Comparison of ENCODE assay signal across 18 mouse cellular contexts in the genomic region with DNA sequence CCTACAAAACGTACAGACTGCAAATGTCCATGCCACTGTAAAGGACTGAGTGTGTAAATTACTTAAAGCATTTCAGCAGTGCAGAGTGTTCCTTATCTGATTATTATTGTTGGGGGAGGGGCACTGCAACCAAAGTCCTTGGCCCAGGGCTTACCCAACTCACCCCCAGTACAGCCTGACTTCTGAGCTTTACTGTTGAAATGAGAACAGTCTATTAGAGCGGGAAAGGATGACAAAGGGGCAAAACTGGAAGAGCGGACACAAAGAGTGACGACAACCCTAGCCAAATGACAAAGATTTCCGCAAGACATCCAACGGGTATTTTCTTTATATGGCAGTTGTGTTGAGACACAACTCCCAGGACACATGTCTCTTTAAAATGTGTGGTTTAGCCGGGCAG. TPM values are rescaled to one million over a fixed set of nuclear protein-coding genes. Genes with fewer than 3 reads are reported as not detected.
DNase-seq lines count a peak whose midpoint lies in the region; ATAC-seq and TF ChIP-seq lines count a peak whose summit lies in the region.
"Had no signal": no experiment of that assay in that cellular context is flagged by ENCODE, and none has a peak within 500 bp of the region (broad histone marks: within the 10 kb centered on the region; RNA-seq: fewer than 3 reads in every experiment).

No protein-coding gene starts in this region.

- intact Hi-C loops in heart, postnatal 14 days (cut with DNase I), result no loop called here

- peak overlapping the region; percentile 76 for H3K27ac ChIP-seq in heart, embryonic 10.5 days
- no peak overlapping the region for H3K27ac ChIP-seq in limb, embryonic 13.5 days
- no peak overlapping the region for H3K27ac ChIP-seq in limb, embryonic 10.5 days
- no peak overlapping the region for H3K27ac ChIP-seq in MEL (ENCODE audit: control insufficient read depth, low read depth, low read length)
- H3K27ac ChIP-seq: embryonic facial prominence, embryonic 15.5 days; hindbrain, embryonic 12.5 days; macrophage; midbrain, embryonic 12.5 days; neural tube, embryonic 12.5 days had no signal

- H3K79me2 ChIP-seq in MEL (ENCODE audit: control insufficient read depth, insufficient read depth, low read length, poor library complexity), result peaks cover 24% of the 10 kb centered on the region

- no peak overlapping the region for H3K9ac ChIP-seq in limb, embryonic 13.5 days
- no peak overlapping the region for H3K9ac ChIP-seq in MEL (ENCODE audit: control insufficient read depth, low read depth, low read length, poor library complexity, severe bottlenecking)
- H3K9ac ChIP-seq: embryonic facial prominence, embryonic 15.5 days; forebrain, postnatal 0 days; neural tube, embryonic 12.5 days had no signal

- 64% methylated on average over 7 of the region's 7 CpGs for WGBS in heart, embryonic 10.5 days
- 86% methylated on average over 7 of the region's 7 CpGs for WGBS in limb, embryonic 13.5 days
- 79% methylated on average over 7 of the region's 7 CpGs for WGBS in limb, embryonic 10.5 days

- no peaks in the 10 kb centered on the region for H3K9me3 ChIP-seq in heart, embryonic 10.5 days
- H3K9me3 ChIP-seq in limb, embryonic 13.5 days, result no peaks in the 10 kb centered on the region
- no peaks in the 10 kb centered on the region for H3K9me3 ChIP-seq in limb, embryonic 10.5 days (replicated peaks)
- H3K9me3 ChIP-seq in E14TG2a.4 (ENCODE audit: low read length), result no peaks in the 10 kb centered on the region
- H3K9me3 ChIP-seq in MEL (replicated peaks; ENCODE audit: insufficient read depth, low read length), result no peaks in the 10 kb centered on the region
- H3K9me3 ChIP-seq: embryonic facial prominence, embryonic 15.5 days; hindbrain, embryonic 12.5 days; liver, embryonic 13.5 days; midbrain, embryonic 12.5 days; neural tube, embryonic 12.5 days had no signal

- no peak for TF ChIP-seq CTCF in E14TG2a.4 (conservative IDR thresholded peaks at IDR 0.05; ENCODE audit: low read length)
- TF ChIP-seq CTCF in MEL (IDR thresholded peaks at IDR 0.05 in 2 of 3, conservative IDR thresholded peaks at IDR 0.05 in 1 of 3; ENCODE audit: control insufficient read depth in 1 of 3, insufficient read depth in 1 of 3, low read depth in 2 of 3, low read length in 3 of 3, poor library complexity in 1 of 3, severe bottlenecking in 1 of 3), result no peak

- TF ChIP-seq RAD21 in MEL (IDR thresholded peaks at IDR 0.05; ENCODE audit: low read depth, low read length), result no peak

- H3K4me2 ChIP-seq in limb, embryonic 13.5 days (replicated peaks), result 0 out of 2 replicates have a peak overlapping the region, but pooled peaks have one; percentile 7

- TF ChIP-seq EP300 in MEL (IDR thresholded peaks at IDR 0.05; ENCODE audit: low read depth in 1 of 2, low read length in 2 of 2), result no peak

- H3K27me3 ChIP-seq in heart, embryonic 10.5 days (ENCODE audit: insufficient read depth, poor library complexity, severe bottlenecking), result no peaks in the 10 kb centered on the region
- H3K27me3 ChIP-seq in limb, embryonic 13.5 days, result no peaks in the 10 kb centered on the region
- H3K27me3 ChIP-seq in limb, embryonic 10.5 days (ENCODE audit: low read depth, poor library complexity, severe bottlenecking), result no peaks in the 10 kb centered on the region
- no peaks in the 10 kb centered on the region for H3K27me3 ChIP-seq in E14TG2a.4 (ENCODE audit: insufficient read depth, low read length)
- no peaks in the 10 kb centered on the region for H3K27me3 ChIP-seq in MEL (ENCODE audit: control insufficient read depth in 1 of 2, insufficient read depth in 2 of 2, low read length in 2 of 2)
- H3K27me3 ChIP-seq: embryonic facial prominence, embryonic 15.5 days; hindbrain, embryonic 12.5 days; neural tube, embryonic 12.5 days had no signal

- no peak for DNase-seq in heart, embryonic 10.5 days (ENCODE audit: low spot score)
- no peak for DNase-seq in heart, postnatal 14 days
- DNase-seq in limb, embryonic 10.5 days (ENCODE audit: low spot score), result no peak
- no peak for DNase-seq in MEL (ENCODE audit: low read depth, low spot score)
- DNase-seq in urinary bladder, adult 18-20 months (ENCODE audit: low spot score in 2 of 2), result no peak
- DNase-seq: adrenal gland, adult 2 months; cerebellum, adult 9-11 months; forebrain, postnatal 0 days; liver, embryonic 13.5 days; lung, embryonic 14.5 days; thymus, postnatal 14 days had no signal

- no peak for ATAC-seq in limb, embryonic 13.5 days (ENCODE audit: low FRiP score, low read depth)
- ATAC-seq: forebrain, postnatal 0 days had no signal

- H3K4me1 ChIP-seq in heart, embryonic 10.5 days, result peaks cover 24% of the 10 kb centered on the region
- H3K4me1 ChIP-seq in limb, embryonic 13.5 days, result peaks cover 23% of the 10 kb centered on the region
- peaks cover 23% of the 10 kb centered on the region for H3K4me1 ChIP-seq in limb, embryonic 10.5 days
- peaks cover 66% of the 10 kb centered on the region for H3K4me1 ChIP-seq in E14TG2a.4 (replicated peaks; ENCODE audit: low read depth, low read length)
- H3K4me1 ChIP-seq in MEL (ENCODE audit: control insufficient read depth in 1 of 2, insufficient read depth in 2 of 2, low read length in 2 of 2), result peaks cover 3 to 6% of the 10 kb centered on the region in 2 experiments; a peak in 3 of 4 replicates

- H3K4me3 ChIP-seq in heart, embryonic 10.5 days, result peak overlapping the region; percentile 16; the same call in 1 of the 2 replicates
- no peak overlapping the region for H3K4me3 ChIP-seq in limb, embryonic 13.5 days
- H3K4me3 ChIP-seq in limb, embryonic 10.5 days, result no peak overlapping the region
- peak overlapping the region; percentile 95 for H3K4me3 ChIP-seq in E14TG2a.4 (replicated peaks; ENCODE audit: low read length)
- H3K4me3 ChIP-seq in MEL (ENCODE audit: control insufficient read depth in 1 of 2, insufficient read depth in 1 of 2, low read depth in 2 of 2, low read length in 2 of 2), result no peak overlapping the region
- H3K4me3 ChIP-seq: neural tube, embryonic 12.5 days had no signal

- no peak for TF ChIP-seq POLR2A in MEL (IDR thresholded peaks at IDR 0.05; ENCODE audit: control insufficient read depth in 1 of 2, insufficient read depth in 1 of 2, low read depth in 1 of 2, low read length in 2 of 2, poor library complexity in 1 of 2)

- peaks cover 5% of the 10 kb centered on the region; the same call in 1 of the 2 replicates for H3K36me3 ChIP-seq in heart, embryonic 10.5 days
- H3K36me3 ChIP-seq in limb, embryonic 13.5 days, result peaks cover 5% of the 10 kb centered on the region; the same call in 1 of the 2 replicates
- peaks cover 5% of the 10 kb centered on the region for H3K36me3 ChIP-seq in limb, embryonic 10.5 days
- H3K36me3 ChIP-seq in E14TG2a.4 (ENCODE audit: insufficient read depth, low read length) (peaks cover 22% of the 10 kb centered on the region), MEL (ENCODE audit: control insufficient read depth in 1 of 2, insufficient read depth in 2 of 2, low read length in 2 of 2) (peaks cover 0 to 16% of the 10 kb centered on the region in 2 experiments; a peak in 2 of 4 replicates)
- H3K36me3 ChIP-seq: embryonic facial prominence, embryonic 15.5 days; hindbrain, embryonic 12.5 days; liver, embryonic 13.5 days; midbrain, embryonic 12.5 days; neural tube, embryonic 12.5 days had no signal

TF ChIP-seq in MEL, 35 proteins besides CTCF, POLR2A, EP300 and RAD21:
- TF ChIP-seq GABPA (IDR thresholded peaks at IDR 0.05; ENCODE audit: low read depth, low read length) (no peak), TBP (IDR thresholded peaks at IDR 0.05; ENCODE audit: low read depth, low read length) (no peak), GATA1 (IDR thresholded peaks at IDR 0.05; ENCODE audit: low read depth, low read length) (peak; percentile 39; the same call in 1 of the 2 replicates)

RNA-seq across cellular contexts. Expression of a gene that starts 1.3 kb away (rescaled TPM):
- 57.4 and 63.1 TPM in 2 replicates for polyA plus RNA-seq in heart, embryonic 10.5 days (2016; fragmentation: Nextera tagmentation; extraction: Ambion mirVana)
- total RNA-seq in heart, postnatal 14 days (2021), result 10 to 100 TPM; 41.0 to 42.9 TPM
- 101 and 103 TPM in 2 replicates for polyA plus RNA-seq in limb, embryonic 13.5 days (2015; fragmentation: Nextera tagmentation; extraction: Ambion mirVana)
- polyA plus RNA-seq in limb, embryonic 10.5 days (2016; fragmentation: Nextera tagmentation; extraction: Ambion mirVana), result 46.6 and 69.0 TPM in 2 replicates
- 12.9 and 13.0 TPM in 2 replicates for total RNA-seq in MEL (2012; rRNA removed)
- 10 to 100 TPM in 1 of 2 experiments, not detected in 1; 11.9 TPM for polyA plus RNA-seq in MEL (2012; ENCODE audit: insufficient read depth in 1 of 2, insufficient read length in 2 of 2, low read depth in 1 of 2, low replicate concordance in 2 of 2, missing spikeins in 1 of 2)

Comparison
In these comparisons a context has a peak if more than half of its experiments do, and no peak if none do; other contexts are left out.
1. H3K4me3 ChIP-seq: peak in heart, embryonic 10.5 days (single experiment) and E14TG2a.4 (single experiment); none in limb, embryonic 13.5 days (single experiment), limb, embryonic 10.5 days (single experiment) and MEL (0 of 2).